Comparison of ENCODE assay signal across 25 mouse cellular contexts in genomic region chr8:70852595-70853231, GRCm38 (mm10). TPM values are rescaled to one million over a fixed set of nuclear protein-coding genes. Genes with fewer than 3 reads are reported as not detected.
"Had no signal": no experiment of that assay in that cellular context is flagged by ENCODE, and none has a peak within 500 bp of the region (broad histone marks: within the 10 kb centered on the region; RNA-seq: fewer than 3 reads in every experiment).

No protein-coding gene starts in this region.

- ATAC-seq: intestine, embryonic 16.5 days; liver, embryonic 12.5 days had no signal

- DNase-seq: kidney, adult 18-20 months; kidney, adult 9 months; kidney, postnatal 14 days; layer of hippocampus, postnatal 36 days; lung, adult 18-20 months; lung, postnatal 10 days; lung, postnatal 36 days; midbrain, embryonic 14.5 days; right cerebral cortex, adult 18-20 months; right cerebral cortex, postnatal 14 days; right cerebral cortex, postnatal 4 days; thymus, adult 2 months; thymus, postnatal 14 days; thymus, postnatal 4 days had no signal

- H3K9ac ChIP-seq: liver, embryonic 15.5 days; lung, embryonic 15.5 days; neural tube, embryonic 12.5 days; neural tube, embryonic 15.5 days had no signal

- H3K27ac ChIP-seq: left cerebral cortex, adult 2 months; liver, embryonic 12.5 days; liver, embryonic 15.5 days; lung, embryonic 15.5 days; neural tube, embryonic 12.5 days; neural tube, embryonic 15.5 days; stomach, postnatal 0 days had no signal

- H3K27me3 ChIP-seq: neural tube, embryonic 12.5 days; neural tube, embryonic 15.5 days had no signal

- H3K36me3 ChIP-seq: liver, embryonic 12.5 days; liver, embryonic 15.5 days; lung, embryonic 15.5 days had no signal

- H3K4me2 ChIP-seq: liver, embryonic 12.5 days; liver, embryonic 15.5 days; lung, embryonic 15.5 days; midbrain, embryonic 11.5 days; neural tube, embryonic 12.5 days; neural tube, embryonic 15.5 days had no signal

- H3K4me3 ChIP-seq: left cerebral cortex, adult 2 months; liver, embryonic 12.5 days; liver, embryonic 15.5 days; lung, embryonic 15.5 days; megakaryocyte, embryonic 14.5 days; neural tube, embryonic 12.5 days; neural tube, embryonic 15.5 days had no signal

- H3K9me3 ChIP-seq: liver, embryonic 12.5 days; liver, embryonic 15.5 days; lung, embryonic 15.5 days; megakaryocyte, embryonic 14.5 days; neural tube, embryonic 12.5 days; neural tube, embryonic 15.5 days had no signal

RNA-seq across cellular contexts. Expression of gene Slc5a5, which starts 39.8 kb away (rescaled TPM):
- polyA plus RNA-seq: liver, embryonic 15.5 days had no signal

RNA-seq across cellular contexts. Expression of gene Il12rb1, which starts 44.5 kb away (rescaled TPM):
- polyA plus RNA-seq: neural tube, embryonic 12.5 days; stomach, embryonic 14.5 days had no signal
